Mouse (Mus musculus) right cerebral cortex, postnatal 14 days (tissue): ENCODE results near the gene B9d2.
"Not testable (repeated sequence)": the region's sequence is repeated elsewhere in the genome, so short reads cannot be mapped to it uniquely, and the experiment has no call there.

Source experiments
- DNase-seq: peaks from one replicate; pipeline ENCODE4 v3.0.0; 2022

Gene B9d2

DNA sequence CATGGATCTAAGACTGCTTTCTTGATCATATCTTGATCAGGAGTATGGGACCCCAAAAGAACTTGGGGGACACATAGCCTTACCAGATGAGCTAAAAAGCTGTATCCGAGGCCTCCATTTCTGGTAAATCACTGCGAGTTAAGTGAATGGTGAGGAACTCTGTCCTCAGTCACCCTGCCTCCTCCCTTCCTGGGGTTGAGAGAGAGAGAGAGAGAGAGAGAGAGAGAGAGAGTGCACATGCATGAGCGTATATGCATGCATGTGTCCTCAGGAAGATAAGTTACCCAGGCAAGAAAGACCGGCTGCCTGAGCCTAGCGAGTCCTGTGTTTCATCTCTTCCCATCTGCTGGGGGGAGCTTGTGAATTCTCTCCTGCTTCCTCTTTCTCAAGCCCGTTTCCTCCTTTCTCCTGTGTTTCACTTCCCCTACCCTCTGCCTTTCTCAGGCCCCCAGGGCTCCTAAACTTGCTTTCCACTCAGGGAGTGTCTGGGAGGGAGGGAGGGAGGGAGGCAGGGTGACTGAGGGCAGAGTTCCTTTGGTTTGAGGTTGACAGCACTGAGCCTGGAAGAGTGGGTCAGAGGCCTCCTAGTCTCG is 26.1 kb downstream of the B9d2 start:
- no peak for DNase-seq

DNA sequence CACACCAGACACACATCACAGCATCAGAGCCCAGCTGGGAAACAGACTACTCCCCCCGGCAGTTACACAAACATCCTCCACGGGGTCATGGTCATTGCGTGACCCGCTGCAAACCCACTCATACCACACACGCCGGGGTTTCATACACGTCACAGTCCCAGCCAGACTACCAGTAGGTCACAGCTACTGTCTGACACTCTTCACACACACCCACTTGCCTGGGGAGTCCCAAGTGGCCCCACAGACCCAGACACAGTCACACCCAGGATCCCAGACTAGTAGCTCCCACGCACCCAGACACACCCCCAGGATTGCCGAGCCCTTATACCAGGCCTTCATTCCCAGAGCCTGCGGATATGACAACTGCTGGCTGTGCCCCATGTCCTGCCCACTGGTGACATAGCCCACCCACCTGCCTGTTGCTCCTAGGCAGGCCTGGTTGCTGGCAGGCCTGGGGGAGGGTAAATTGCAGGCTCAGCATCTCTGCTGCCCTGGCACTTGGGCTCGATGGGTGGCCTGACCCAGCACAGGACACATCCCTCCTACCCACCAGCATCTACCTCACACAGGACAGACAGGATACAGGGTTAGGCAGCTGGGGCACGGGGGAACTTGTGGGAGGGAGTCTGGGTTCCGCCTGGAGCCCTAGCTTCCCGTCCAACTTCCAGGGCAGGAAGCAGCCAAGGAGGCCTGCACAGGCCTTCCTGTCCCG is 27.2 kb downstream of the B9d2 start:
- no peak for DNase-seq

DNA sequence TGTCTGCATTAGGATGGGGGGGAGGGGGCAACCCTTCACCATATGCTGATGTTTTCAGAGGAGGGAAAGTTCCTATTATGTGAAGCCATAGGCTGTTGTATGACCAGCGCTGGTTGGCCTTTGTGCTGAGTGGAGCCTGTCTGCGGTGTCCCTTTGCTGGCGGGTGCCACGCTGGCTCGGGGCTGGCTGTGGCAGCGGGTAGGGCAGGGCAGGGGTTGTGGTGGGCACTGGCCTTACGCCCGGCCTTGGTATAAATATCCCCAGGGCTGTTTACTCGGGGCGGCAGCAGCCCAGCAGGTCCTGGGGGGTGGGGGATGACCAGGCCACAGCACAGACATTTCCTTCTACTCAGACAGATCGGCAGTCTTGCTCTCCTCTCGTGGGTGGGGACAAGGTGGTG is 29.4 kb downstream of the B9d2 start:
- DNase-seq: no peak

DNA sequence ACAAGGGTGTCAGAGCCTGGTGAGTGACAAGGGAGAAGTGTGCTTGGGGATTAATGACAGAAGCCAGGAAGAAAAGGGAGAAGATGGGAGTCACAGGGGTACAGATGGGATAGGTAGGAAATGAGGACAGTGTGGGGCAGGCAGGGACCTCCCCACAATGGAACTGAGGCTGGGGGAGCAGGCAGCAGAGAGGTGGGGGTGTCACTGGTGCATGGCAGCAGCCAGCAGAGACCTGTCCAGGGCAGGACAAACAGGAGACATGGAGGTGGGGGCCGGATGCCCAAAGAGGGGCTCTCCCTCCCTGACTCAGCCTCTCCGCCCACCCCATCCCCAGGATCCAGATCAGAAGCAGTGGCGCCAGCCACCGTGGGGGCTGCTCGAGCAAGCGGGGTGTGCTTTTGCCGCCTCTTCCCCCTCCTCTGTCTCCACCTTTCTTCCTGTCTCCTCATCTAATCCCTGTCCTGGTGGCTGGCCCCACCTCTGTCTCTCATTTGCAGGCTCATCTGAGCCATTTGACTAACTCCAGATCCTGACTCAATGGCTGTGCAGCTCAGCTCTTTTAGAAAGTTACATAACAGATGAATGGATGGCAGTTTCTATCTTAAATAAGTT is 30.0 kb downstream of the B9d2 start:
- peak; percentile 19 for DNase-seq

DNA sequence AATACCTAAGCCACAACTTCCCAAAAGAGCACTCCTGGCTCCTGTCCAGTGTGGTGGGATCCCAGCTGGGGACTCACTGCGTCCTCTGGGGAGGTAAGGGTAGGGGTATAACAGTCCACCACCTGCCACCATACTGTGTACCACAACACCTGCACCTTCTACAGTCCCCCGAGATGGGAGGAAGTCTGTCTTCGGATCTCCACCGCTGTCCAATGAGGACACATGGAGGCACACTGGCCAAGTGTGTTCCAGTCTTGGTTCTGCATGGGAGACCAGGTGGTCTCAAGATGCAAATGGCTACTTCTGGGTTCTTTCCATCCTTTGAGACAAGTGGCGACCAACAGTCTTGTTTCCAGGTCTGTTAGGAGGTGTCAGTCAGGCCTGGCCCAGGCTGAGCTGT is 30.6 kb downstream of the B9d2 start:
- no peak for DNase-seq

DNA sequence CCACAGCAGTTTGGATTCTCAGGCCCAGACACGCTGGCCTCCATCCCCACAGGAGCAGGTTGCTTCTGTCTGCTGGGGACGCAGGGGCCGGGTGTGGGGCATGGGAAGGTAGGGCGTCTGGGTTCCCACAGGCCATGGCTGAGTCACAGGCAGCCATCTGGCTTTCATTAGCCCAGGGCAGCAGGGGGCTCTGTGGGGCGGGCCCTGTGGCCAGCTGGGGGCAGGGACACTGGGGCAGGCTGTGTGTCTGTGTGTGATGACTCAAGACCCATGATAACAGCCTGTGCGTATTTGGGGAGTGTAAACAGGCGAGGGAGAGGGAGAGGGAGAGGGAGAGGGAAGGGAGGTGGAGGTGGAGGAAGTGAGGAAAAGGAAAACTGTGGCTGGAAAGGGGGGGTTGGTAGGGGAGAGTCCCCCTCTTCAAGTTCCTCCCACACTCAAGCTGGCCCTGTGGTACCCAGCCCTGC is 31.2 kb downstream of the B9d2 start:
- DNase-seq: no peak

DNA sequence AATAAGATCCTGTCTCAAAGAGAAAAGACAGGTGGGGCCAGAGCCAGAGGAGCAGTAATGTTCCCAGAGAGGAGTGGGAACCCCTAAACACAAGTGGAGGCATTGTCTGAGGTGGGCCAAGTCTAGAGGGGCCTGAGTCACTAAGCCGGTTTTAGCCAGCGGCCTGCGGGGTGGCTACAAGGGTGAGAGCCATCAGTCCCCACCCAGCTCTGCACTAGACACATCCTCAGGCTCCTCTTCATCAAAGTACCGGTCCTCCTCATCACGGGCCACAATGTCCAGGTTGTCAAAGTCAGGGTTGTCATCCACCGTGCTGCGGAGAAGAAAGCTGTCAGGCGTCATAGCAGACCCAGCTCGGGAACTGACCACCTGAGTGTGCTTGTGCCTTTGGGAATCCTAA is 32.2 kb downstream of the B9d2 start:
- DNase-seq: no peak

DNA sequence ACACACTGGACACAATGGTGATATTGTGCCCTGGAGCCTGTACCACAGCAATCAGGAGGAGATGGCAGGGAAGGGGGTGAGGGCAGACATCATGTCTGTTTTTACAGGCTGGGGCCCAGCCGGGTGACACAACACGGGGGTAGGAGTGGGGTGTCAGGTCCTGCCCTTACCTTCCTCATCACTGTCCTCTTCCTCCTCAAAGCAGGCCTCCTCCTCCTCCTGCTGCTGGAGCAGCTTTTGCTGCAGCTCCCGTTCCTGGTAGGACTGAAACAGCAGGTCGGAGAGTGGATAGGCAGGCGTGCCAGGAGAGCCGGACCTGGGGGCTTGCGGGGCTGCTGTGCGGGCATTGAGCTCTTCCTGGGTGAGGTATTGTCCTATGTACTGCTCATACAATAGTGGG is 34.0 kb downstream of the B9d2 start:
- no peak for DNase-seq

DNA sequence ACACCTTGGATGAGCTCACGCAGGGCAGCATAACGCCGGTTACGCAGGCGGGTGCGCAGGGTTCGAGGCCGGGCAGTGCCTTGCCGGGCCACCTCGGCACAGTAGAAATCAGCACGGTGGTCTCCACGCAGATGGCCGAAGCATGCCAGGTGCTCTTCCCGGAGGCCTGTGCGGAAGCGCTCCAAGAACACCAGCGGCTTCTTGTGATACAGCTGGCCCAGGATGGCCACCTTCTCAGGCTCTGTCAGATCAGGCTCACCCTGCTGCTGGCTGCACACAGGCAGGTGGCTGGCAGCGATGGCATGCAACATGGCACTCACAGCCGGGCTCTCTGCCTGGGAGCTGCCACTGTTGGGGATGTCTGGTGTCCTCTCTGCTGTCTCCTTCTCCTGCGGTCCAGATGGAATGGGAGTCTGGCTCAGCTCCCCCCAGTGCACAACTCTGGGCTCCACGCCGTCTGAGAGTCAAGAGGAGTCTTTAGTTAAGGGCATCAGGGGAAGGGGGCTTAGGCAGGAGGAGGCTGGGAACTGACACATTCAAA is 35.2 kb downstream of the B9d2 start:
- DNase-seq: no peak

DNA sequence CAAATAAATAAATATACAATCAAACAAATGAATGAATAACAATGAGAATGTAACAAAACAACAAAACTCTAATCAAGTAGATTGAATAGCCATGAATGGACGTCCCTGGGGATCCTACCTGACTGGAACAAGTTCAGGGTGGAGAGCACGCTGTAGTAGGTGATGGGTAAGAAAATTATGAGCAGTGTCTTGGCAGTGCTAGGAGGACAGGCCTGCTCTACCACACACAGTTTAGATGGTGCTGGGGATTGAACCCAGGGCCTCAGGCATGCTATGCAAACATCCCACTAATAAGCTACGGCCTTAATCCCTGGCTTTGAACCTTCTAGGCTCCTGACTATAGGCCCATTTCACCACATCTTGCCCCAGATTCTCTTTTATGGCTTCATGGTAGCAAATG is 36.9 kb downstream of the B9d2 start:
- DNase-seq: no peak

DNA sequence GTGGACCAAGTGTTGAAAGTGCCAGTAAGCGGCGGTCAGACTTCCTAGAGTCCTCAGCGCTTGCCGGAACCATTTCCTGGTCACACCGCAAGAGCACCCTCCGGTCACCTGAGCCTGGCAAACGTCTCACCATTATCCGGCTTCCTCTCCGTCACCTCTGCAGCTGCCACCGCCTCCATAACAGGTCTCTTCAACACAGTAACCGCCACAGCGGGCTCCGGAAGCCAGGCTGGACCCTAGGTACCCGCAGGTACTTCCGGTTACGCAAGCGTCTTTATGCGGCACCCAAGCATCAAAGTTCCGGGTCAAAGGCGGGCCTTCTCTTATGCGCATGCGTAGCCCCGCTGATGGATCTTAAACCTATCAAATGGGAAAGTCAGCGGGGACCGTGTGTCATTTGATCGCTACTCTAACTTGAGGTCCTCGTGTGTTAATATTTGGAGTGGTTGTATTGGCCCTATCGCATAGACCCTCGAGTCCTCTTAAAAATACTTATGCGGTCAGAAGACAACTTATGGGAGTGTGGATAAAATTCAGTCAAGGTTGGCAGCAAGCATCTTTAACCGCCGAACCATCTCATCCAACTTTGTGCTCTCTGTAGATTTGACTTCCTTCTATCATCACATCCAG is 38.3 kb downstream of the B9d2 start, which contains the start of gene Ccdc97:
Gene Ccdc97 (minus strand): TSS at position 301 of the 630 bp plus-strand sequence.
- DNase-seq: peak; percentile 92

DNA sequence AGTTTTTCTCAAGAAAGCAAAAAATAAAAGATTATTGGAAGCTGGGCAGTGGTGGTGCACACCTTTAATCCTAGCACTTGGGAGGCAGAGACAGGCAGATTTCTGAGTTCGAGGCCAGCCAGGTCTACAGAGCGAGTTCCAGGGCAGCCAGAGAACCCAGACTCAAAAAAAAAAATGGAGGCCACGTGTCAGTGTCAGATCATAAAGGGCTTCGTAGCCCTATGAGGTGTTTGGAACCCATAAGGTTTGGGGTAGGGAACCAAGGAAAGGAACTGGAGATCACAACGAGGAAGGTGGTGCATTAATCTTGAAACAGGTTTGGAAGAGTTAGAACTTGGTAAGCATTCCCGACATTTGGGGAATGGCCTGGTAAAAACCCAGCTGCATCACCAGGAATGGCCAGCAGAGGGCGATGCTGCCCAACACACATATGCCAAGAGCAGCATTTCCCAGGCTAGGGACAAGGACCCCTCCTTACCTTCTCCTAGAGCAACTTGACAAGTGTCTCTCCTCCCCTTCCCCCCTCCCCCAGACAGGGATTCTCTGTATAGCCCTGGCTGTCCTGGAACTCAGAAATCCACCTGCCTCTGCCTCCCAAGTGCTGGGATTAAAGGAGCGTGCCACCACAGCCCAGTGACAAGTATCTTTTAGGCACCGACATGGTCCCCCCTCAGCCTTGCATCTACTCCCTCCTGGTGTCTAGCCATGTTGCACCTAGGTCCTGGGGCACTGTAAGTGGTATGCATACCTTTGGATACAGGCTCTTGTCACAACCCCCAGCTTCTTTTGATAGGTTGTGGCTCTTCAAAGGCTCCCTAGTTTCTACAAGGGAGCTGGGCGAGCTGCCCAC is 39.4 kb downstream of the B9d2 start:
- DNase-seq: peak; percentile 76

DNA sequence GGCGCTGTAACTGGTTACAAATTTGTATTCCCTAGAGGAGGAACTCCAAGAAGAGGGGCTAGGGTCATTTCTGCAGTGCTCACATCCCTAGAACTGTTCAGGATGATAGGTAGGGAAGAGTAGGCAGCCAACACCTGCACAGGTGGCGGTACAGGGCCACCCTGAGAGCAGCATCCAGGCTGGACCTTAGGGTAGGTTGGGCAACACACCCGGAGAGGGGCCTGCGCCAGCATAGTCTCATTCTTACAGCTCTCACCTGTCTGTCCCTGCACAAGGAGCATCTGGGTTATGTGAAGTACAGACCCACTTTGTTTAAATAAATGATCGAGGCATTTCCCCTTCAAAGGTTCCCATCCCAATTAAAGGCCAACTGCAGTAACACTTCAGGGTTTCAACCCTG is 40.2 kb downstream of the B9d2 start:
- no peak for DNase-seq

DNA sequence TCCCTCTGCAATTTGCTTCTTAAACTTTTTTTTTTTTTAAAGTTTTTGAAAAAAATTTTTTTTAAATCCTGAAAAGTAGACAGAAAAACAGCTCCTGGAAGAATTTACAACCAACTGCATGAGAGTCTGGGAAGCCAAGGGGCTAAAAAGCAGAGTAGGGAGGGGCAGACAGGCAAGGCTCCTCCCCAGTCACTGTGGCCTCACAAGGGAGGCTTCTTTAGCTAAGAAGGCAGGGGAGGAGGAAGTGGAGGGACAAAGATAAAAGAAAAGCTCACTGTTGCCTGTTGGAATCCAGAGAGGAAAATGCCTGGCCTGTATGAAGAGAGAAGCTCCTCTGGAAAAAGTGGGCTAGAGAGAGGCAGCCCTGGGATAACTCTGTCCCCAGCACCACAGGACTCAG is 41.2 kb downstream of the B9d2 start:
- not testable (repeated sequence) for DNase-seq

DNA sequence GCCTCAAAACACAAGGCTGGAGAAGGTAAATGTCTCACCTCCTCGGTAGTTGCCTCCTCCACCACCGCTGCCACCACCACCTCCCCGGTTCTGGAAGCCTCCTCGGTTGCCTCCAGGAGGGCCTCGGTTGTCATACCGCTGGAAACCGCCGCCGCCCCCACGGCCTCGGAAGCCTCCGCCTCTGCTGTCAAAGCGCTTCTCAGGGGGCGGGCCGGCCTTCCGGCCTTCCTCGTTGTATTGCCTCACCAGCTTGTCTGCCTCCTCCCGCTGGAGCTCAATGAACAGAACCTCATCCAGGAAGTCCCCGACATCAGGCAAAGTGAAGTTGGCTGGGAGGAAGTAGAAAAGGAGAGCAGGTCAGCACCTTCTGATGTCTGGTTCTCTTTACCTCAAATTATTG is 45.3 kb downstream of the B9d2 start:
- no peak for DNase-seq

DNA sequence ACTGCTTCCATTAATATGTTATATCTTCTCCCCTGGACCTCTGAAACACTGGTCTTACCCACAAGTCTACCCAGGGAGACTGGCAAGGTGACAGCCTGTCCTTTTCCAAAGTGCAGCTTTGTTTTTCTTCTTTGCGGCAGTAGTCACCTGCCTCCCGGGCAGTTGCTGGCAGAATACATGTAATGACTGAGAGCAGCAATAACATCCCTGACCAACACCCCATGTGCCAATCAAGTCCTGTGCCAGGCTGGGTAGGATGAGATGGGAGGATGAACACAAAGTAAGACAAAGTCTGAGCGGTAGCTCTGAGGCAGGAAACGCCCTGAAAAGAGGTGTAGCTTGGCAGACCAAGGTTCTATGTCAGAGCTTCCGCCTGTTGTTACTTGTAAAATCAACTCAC is 47.2 kb downstream of the B9d2 start:
- no peak for DNase-seq

DNA sequence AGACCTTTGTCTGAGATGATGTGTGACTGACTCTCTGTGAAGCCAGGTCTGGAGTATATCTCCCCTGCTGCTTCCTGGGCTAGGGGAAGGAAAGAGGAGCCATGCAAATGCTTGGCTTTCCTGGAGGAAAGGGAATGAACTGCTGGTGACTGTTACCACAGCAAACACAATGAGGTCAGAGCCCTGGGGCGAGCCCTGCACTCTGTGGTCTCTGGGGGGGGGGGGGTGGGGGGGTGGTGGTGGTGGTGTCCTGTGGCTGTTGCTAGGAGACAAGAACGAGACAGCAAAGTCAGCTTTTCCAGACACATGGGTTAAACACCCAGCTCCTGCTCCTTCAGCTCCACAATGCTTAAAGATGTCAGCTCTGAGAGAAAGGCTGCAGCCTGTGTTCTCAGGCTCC is 48.8 kb downstream of the B9d2 start:
- no peak for DNase-seq

DNA sequence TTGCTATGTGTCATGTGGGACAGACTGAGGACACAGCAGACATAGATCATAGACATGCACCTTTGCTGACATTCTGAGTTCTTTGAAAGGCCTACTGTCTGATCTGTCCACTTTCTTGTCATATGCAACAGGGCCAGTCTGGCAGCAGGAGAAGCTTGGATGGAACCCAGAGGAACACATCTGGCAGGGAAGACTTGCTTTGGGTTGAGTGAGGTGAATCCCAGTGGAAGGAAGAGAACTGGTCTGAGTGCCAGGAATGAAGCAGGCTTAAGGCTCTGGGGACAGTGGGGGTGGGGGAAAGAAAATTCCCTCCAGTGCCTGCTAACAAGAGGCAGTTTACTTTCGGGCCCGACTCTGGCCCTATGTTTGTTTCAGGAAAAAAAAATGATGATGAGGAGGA is 49.3 kb downstream of the B9d2 start:
- DNase-seq: no peak

DNA sequence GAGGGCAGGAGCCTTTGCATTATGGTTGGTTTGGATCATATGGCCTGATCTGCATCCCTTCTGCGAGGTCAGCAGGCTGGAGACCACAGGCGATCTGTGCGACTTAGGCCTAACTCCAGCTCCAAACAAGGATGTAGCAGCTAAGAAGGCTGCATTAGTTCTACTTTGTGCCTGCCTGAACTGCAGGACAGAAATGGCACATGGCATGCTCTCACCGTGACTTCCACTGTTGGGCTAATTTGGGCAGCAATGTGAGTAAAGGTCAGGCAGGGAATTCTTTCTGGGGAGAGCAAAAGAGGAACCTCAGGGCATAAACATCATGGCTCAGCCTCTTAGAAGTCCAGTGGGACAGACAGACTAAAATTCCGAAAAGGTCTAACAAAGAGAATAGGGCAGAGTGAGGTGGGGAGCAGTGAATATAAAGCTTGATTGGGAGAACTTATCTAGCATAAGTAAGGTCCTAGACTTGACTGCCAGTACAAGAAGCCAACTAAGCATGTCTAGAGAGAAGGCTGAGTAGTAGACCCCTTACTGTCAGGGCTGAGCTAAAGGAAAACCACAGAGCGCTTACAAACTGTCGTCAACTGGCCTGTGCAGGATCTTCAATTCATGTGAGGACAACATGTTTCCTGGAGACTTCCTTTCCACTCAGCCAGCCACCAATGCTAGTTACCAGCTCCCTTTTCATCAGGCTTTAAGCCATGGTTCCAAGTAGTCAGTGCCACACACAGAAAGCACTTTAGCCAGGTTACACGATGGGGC is 50.9 kb downstream of the B9d2 start:
- no peak for DNase-seq

DNA sequence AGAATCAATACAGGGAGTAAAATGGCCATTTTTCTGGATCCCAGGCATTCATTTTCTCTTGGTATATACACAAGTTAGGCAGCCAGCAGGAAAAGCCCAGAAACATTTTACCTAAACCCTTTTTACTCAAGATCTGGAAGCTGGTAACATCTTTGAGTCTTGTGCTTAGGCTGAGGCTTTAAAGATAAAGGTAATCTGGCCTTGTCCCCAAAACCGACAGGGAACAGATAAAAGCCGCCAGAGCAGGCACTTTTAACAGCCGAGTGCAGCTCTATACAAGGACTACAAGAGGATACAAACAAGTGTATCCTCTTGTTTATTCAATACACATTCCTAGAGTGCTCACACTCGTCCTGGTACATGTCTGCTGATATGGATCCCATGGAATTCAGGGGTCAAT is 54.4 kb downstream of the B9d2 start:
- DNase-seq: no peak
